Mouse (Mus musculus) MEL (cell line): ENCODE data around the gene Fgfr2.

Source experiments
- E2F4 ChIP-seq: IDR thresholded peaks from 2 replicates; pipeline ENCODE4 v1.6.1; 2011; ENCODE audit warnings: low read depth, low read length, improper control_type of control experiment, borderline replicate concordance
- EP300 ChIP-seq, 2 experiments: IDR thresholded peaks; 2 replicates each; pipeline ENCODE4 v1.6.1; 2011; ENCODE audit warnings: improper control_type of control experiment in 2 of 2, low read length in 2 of 2, low read depth in 1 of 2, mild to moderate bottlenecking in 1 of 2
- ETS1 ChIP-seq: IDR thresholded peaks from 2 replicates; pipeline ENCODE4 v1.6.1; 2012; ENCODE audit warnings: low read depth, mild to moderate bottlenecking, inconsistent platforms, low read length, improper control_type of control experiment, moderate library complexity
- MYB ChIP-seq: IDR thresholded peaks from 2 replicates; pipeline ENCODE4 v1.6.1; 2011; ENCODE audit warnings: mild to moderate bottlenecking, low read depth, low read length, improper control_type of control experiment
- POLR2A ChIP-seq, 2 experiments: IDR thresholded peaks; 2 replicates each; pipeline ENCODE4 v1.6.1; 2011 to 2012; ENCODE audit warnings: low read length in 2 of 2, mild to moderate bottlenecking in 2 of 2, control low read depth in 1 of 2, improper control_type of control experiment in 1 of 2, low read depth in 1 of 2, moderate library complexity in 1 of 2; ENCODE audit not compliant: control insufficient read depth in 1 of 2, insufficient read depth in 1 of 2, poor library complexity in 1 of 2
- POLR2AphosphoS2 ChIP-seq: IDR thresholded peaks from 2 replicates; pipeline ENCODE4 v1.6.1; 2011; ENCODE audit warnings: low read length, improper control_type of control experiment

DNA sequence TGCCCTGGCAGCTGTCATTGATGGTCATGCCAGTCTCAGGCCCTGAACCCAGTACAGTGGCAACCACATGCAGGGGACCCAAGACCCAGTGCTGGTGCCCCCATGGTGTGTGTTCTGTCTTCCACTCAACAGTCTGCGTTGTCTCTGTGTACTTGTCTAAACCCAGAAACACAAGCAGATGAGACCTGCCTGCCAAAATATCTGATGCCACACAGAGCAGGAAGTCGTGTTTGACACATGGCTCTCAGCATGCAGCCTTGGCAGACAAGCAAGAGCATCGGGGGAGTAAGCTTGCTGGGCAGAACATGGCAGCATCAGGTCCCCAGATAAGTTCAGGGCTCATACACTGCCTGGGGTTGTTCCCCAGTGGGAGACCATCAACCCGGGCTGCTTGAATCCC lies 444.0 kb downstream of the Fgfr2 start:
- TF ChIP-seq ETS1 (no peak), EP300 (IDR thresholded peaks at IDR 0.05; ENCODE audit: low read depth in 1 of 2, low read length in 2 of 2) (no peak), POLR2AphosphoS2 (no peak), POLR2A (IDR thresholded peaks at IDR 0.05; ENCODE audit: control insufficient read depth in 1 of 2, insufficient read depth in 1 of 2, low read depth in 1 of 2, low read length in 2 of 2, poor library complexity in 1 of 2) (no peak), E2F4 (no peak), MYB (no peak)
